Mouse (Mus musculus): Measurements from ENCODE around the gene Ttc33.
A peak's percentile ranks its signal among the peaks of the same experiment; 100 is the strongest.
"Not testable (repeated sequence)": the region's sequence is repeated elsewhere in the genome, so short reads cannot be mapped to it uniquely, and the experiment has no call there.

Ttc33 gene

DNA sequence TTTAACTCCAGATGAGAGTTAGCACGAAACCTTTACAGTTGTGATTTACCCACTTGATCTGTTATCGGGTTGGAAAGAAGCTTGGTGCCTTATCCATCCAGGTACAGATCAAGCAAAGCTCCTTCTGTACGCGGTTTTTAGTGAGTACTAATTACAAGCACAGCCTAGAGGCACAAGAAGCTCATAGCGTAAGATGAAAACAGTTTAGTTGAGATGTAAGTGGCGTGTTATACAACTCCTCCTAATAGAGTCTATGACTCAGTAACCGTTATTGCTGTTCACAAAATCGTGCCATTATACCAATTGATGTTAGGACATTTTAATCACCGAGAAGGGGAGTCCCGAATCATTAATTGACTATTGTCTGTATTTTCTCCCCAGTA is 959 bp downstream of the Ttc33 start:
- no peak for DNase-seq

DNA sequence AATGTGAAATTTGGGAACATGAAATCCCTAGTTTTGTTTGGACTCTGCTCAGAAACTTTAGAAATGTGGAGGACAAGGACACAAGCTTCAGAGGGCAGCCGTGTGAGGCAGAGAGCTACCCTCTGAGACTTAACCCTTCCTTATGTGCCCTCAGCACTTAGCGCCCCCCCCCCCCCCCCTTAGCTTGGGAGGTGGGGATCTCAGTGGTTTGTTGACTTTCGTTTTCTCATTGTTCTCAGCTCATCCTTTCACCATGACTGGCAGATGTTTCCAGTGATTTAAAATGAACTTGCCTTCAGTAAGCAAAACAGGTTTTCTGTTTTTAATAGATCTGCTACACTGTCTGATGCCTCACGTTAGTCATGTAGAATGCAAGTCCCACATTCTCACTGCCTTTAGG is 1.8 kb downstream of the Ttc33 start:
- no peak for DNase-seq

DNA sequence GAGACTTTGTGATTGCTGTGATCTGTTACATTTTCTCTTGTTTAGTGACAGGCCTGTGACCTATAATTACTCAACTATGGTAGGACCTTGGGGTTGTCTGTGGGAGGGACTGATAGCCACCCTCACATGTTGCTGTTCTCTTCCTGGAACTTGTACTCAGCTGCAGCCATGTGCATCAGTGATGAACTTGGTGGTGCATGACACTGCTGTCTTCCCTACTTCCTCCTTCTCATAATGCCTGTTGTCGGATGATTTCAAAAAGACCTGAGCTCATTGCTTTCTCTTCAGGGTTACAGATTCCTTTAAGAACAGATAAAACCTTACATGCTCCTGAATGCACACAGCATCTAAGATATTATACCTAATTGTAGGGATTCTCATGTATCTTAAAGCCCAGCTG is 2.7 kb downstream of the Ttc33 start:
- DNase-seq, result no peak

DNA sequence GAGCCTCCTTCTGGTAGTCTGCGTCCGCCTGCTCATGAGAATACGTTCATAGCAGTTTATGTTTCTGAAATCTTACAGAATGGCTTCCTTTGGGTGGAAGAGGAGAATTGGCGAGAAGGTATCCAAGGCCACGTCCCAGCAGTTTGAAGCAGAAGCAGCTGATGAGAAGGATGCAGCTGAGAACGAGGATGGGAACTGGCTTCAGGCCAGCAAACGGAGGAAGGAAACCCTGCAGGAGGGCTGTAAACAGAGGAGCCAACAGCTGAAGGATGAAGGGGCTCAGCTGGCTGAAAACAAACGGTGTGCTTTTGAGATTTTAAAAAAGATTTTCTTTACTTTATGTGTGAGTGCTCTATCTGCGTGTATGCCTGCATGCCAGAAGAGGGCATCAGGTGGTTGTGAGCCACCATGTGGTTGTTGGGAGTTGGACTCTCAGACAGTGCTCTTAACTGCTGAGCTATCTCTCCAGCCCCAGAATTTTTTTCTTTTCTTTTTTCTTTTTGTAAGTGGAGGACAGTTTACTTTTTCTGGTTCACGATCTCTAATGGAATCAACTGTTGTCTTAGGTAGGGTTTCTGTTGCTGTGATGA is 4.3 kb downstream of the Ttc33 start:
- peak; percentile 49 for DNase-seq

DNA sequence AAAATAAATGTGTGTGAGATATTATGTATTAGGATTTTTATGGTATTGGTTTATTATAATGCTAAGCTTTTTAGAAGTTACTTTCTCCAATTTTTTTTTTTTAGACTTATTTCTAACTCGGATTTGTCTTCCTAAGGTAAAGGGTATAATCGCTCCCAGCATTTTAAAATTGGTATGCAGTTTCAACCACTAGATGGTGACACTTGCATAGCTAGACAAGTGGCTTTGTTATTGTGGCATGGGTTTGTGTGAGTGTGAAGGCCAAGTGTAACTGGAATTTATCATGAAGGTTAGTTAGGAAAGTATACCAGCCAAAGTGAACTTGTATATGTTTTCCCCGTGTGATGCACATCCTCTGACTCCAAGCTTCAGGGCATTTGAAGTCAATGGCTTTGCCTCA is 8.5 kb downstream of the Ttc33 start:
- no peak for DNase-seq

DNA sequence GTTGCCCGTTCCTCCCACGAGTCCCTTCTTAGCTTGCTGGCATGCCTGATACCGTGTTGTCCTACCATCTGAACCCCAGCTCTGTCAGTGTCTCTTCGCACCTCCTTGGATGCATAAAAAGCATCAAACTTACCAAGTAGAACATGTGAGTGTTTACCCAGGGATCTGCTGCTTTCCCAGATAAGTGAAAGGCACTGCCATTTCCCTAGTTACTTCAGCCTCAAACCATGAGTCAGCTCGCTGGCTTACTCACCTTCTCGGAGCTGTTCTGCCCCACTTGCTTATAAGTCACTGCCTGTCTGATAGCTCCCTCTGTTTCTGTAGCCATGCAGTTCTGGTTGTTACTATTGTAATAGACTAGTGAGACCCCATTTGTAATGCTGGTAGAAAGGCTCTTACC is 9.1 kb downstream of the Ttc33 start:
- peak; percentile 30 for DNase-seq

DNA sequence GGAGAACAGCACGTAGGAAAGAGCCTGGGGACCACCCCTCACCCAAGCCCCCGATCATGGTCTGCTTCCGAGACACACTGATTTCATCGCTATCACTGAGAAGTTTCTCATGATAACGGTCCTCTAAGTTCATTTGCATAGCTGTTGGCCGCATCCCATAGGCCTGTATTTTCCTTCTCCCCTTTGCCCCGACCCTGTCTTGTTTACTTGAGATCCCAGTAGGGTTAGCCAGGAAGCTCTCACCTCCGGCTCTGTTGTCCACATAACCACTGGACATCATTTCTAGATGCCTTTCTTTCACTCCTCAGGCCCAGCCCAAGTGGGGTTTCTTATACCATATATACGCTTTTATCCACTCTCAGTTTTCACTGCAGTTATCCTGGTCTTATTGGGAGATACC is 9.6 kb downstream of the Ttc33 start:
- DNase-seq, result no peak

DNA sequence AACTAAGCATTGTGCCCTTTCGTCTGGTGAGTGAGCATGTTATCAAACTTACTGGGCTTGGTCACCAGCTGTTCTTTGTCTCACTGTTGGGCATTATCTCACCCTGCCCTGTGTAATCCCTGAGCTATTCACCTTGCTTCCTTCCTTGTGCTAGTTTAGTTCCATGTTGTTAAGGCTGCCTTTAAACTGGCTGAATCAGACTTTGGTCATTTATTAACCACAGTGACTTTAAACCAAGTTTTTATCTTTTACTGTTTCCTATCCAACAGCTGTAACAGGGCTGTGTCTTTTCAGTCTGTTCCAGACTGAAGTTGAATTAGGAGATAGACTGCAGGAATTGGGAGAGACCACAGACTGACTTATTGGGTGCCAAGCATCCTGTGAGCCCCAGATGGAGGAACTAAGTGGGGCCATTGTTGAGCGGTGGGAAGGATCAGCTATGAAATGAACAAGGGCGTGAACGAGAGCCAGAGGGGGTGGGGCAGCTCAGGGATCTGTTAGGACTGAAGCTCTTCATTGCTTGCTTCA is 10.7 kb downstream of the Ttc33 start:
- no peak for DNase-seq

DNA sequence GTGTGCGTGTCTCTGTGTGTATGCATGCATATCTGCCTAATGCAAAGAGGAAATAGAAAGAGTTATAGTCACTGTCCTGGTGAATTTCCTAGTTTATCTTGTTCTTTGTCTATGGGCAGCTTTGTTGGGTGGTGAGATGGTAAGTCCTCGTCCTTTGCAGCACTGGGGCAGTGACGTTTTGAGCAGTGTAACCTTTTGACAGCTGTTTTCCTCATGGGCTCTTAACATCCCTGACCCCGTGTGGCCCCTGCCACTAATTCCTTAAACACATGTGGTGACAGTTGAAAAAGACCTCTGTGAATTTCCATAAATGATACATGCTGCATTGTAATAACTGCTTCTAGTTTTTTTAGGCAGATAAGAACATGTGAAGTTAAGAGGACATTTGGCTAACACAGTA is 11.4 kb downstream of the Ttc33 start:
- DNase-seq, result no peak

DNA sequence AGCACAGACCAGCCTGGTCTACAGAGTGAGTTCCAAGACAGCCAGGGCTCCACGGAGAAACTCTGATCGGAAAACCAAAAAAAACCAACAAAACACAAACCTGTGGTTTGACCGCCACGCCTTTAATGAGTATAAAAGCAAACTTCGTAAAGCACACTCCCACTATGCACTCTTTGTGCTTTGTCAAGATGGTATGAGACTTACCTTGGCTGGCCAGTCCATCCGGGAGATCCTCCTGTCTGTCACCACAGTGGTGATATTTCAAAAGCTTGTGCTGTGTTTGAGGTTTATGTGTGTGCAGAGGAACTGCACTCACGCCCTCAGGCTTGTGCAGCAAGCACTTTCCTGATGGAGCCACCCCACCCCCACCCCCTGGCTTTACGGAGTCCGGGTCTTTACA is 19.9 kb downstream of the Ttc33 start:
- DNase-seq, result no peak

DNA sequence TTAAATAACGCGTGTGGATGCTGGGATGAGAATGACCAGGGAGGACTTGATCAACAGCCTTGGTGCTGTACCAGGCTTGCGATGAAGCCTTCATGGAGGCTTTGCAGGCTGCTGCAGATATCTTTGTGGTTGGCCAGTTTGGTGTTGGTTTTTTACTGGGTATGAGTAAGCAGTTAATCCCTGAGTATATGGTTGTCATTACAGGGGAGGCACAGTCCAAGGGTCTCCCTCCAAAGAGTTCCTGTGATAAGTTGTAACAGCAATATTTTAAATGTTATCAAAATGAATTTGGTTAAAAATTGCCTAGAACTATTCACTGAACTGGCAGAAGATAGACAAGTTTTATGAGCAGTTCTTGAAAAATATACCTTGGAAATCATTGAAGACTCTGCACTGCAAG is 23.8 kb downstream of the Ttc33 start:
- no peak for DNase-seq

DNA sequence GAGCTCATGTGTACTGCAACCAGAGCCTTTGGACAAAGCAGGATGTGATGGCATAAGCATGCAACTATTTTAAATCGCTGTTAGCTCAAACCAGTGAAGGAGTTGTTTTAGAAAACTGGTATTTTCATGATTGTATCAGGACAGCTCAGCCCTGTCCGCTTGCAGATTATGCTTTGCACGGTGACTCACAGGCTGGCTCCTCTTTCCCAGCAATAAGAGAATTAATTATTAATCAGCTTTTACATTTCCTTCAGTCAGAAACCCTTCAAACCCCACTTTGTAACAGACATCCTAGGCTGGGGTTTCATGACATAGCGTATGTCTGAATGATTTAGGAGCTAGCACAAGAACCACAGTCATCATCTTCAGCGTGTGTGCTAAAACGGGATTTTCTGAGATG is 35.2 kb downstream of the Ttc33 start:
- DNase-seq, result no peak

DNA sequence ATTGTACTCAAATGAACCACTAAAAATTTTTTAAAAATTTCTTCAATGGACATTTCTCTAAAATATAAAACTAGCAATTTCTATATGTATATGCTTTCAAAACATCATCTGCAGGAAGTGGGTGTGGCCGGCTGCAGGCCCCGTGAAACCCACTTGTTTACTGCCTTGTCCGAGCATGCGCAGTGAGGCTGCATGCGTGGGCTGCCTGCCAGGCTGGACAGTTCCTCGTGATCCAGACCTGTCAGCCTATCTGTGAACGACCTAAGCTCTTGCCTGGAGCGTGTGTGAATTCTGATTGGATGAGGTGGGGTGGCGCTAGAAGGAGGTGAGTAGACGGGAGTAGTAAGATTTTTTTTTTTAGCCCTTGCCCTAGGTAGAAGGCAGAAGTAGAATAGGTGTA is 45.4 kb downstream of the Ttc33 start:
- not testable (repeated sequence) for DNase-seq

DNA sequence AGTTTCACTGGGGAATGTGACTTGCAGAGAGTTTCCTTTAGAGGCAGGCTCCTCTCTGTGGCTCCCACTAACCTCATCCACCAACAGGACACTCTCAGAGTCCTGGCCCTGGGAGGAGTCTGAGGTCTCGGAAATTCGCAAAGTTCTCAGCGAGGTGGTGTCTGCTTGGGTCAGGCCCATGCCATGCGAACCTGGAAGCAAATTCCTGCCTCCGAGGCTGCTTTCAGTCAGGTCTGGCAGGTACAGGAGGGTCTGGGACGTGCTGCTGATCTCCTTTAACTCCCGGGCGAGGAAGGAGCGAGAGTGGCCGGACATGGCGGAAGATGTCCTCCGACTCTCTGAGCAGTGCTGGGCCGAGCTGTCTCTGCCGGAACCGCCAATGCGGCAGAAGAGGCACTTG is 49.3 kb downstream of the Ttc33 start:
- DNase-seq, result no peak

DNA sequence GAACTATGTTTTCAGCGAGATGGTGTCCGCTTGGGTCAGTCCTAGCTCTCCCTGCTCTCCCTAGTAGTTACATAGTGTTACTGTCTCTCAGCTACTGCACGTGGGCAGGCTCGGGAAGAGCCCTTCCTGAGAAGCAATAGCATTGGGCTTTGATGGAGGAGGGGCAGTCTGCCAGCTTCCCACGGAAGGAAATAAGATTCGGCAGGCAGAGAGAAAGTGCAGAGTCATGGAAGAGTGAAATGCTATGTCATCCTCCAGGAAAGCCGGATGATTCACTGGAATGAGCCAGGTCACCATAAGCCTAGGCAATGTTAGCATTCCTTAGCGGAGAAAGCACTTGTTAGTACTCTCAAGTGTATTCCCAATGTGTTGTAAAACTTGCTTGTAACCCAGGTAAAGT is 50.2 kb downstream of the Ttc33 start:
- peak; percentile 75 for DNase-seq

DNA sequence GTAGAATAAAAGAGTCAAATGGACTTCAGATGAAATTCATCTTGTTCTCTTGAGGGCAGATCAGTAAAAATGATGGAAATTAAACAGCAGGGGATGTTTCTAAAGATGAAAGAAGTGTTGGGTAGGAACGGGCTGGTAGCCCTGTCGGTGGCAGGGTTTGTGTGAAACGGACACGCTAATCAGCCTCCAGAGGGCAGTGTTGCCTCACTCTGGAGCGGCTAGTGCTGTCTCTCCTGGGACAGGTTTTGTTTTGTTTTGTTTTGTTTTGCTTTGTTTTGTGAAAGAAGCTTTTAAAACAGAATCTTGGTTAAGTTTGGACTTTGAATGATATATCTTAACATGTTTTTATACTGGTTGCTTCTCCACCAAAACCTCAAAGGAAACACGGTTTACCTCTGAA is 51.2 kb downstream of the Ttc33 start:
- DNase-seq, result peak; percentile 68

DNA sequence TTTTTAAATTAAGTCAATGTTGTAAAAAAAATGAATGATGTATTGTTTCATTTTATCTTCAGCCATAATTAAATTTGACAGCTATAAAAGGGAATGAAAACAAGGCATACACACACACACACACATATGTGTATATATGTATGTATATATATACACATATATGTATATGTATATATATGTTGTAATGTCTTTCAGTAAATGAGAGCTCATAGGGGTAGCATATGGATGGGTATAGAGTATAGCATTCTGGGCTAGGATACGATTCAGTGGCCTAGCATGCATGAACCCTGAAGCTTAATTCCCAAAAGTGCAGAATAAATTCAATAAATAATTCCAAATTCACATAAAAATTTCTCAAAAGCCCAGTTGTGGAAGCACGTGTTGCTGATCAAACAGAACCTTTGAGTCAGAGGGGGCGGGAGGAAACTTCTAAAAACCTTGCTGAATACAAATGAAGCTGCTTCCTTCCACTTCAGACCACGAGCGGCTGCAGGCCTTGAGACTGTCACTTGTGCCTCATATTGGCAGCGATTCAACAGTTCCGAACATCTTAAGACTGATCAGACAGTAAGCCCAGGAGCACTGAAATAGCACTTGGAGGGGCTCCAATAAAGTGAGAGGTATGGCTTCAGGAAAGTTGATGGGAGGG is 51.8 kb downstream of the Ttc33 start:
- no peak for DNase-seq

DNA sequence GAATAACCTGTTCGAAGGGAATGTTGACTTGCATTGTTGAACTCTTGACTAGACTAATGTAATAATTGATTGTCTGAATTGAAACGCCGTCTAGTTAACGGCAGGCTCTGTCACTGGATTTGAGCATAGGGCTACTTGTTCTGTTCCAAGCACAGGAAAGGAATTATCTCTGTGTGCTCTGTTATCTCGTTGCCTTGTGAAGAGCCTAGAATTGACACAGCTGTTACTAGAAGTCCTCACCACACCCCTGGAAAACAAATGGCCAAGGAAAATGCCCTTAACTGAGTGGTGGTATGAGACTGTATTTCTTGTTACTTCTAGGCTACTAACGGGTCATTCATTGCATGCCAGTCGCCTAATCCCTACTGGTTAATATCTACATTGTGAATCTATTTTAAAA is 52.7 kb downstream of the Ttc33 start:
- no peak for DNase-seq

DNA sequence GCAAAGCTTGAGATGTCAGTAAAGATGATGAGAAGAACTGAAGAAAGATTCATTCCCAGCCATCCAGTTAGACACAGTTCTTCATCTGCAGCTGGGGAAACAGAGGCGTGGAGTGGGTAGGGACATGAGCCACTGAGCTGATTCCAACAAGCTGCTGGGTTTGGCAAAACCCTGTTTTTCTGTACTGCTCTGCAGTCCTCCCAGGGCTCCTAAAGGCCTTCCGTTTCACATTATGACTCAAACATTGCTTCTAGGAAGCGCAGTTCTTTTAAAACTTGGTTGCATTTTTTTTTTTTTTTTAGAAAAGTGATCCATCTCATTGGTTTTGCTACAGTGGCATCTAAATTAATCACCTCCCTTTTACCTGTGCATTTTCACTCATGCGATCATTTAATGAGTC is 53.2 kb downstream of the Ttc33 start:
- DNase-seq, result no peak

DNA sequence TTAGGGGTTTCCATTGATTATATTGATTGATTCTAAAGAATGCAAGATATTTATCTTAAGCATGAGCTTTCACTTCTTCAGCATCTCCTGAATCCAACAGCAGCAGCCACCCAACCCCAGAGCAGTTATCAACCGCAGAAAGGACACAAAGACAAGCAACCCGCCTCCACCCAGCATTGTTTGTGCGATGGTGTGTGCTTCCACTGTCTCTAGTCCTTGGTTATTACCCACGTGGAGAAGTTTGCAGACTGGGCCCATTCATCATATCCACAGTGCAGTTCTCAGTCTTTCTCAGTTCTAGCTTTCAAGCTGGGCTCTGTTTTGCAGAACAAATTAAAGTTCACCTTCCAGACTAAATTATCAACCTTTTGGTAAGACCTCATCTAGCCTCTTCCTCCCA is 54.0 kb downstream of the Ttc33 start:
- DNase-seq, result no peak

DNA sequence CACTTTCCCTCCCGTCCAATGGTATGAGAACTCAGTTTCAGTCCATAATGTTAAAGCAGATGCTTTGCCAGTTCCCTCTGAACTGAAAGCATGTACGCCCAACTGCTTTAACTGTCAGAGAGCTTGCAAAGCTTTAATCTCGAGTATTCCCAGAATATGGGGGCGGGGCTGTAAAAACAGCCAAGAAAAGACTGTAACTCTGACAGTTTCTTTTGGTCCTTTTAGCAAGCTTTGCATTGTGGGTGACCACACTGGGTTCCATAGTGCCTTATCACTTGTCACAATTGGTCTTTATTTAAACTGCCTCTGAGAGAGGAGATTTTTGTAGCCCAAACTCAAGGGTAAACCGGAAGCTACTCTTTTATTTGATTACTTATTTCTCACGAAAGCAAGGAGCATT is 54.6 kb downstream of the Ttc33 start:
- no peak for DNase-seq

DNA sequence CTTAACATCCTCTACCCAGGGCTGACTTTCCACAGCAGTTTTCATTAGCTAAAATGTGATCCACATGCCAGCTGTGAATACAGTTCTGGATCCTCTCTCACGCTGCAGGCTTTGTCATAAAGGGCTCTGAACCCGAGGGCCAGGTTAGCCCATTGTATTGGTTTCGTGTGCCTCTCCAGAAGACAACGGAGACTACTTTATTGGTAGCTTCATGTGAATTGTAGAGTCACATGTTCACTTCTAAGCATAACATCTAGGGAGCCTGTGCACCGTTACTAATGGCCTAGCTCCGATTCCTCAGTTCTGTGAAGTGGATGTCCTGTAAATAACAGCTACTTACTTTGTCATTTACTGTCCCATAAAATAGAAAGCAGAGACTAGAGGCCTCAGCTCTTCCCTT is 55.0 kb downstream of the Ttc33 start:
- no peak for DNase-seq

DNA sequence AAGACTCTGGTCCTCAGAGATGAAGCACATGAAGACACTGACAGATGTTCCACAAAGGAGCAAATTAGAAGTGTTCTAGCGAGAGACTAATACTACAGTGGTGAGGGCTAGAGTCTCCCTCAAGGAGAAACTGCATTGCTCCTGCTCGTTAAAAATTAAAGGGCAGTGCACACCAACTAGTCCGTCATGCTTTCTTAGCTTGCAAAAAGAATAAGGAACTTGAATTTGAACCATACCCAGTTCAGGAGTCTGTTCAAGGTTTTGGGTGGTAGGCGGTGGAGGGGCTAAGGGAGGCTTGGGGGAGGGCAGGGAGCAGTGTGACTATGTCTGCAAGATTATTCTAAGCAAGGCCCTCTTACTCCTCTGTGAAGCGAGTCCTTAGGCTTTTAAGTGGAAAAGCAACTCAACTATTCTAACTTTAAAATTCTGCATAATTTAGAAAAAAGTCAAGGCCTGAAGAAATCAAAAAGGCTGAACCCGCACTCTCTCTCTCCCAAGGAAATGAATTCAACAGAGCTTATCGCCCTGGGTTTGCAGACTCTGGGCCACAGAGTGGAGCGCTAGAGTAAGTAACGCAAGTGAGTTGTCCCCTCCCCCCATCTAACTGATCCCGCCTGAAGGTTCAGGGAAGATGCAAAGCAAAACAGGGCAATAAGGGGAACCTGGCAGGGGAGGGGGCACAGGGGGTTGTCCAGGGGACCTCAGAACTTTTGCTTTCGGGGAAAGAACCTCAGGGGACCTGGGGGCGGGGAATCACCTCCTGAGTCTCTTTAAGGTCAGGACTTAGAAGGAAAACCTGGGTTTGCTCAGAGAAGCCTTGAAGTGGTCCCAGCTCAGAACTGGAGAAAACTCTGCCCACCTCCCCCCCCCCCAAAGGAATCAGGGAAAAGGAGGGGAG is 56.2 kb downstream of the Ttc33 start:
- DNase-seq, result peak; percentile 29
